Mouse (Mus musculus) lung, adult 2 months (tissue): ENCODE results near the gene Apex1.

Experiments used
- CTCF ChIP-seq: fragments of 200-500 bp; IDR thresholded peaks from 2 replicates; pipeline ENCODE4 v1.5.1; 2011; ENCODE audit warnings: mild to moderate bottlenecking, low read length, control low read depth; ENCODE audit not compliant: insufficient read depth
- POLR2A ChIP-seq: fragments of 200-500 bp; IDR thresholded peaks from 2 replicates; pipeline ENCODE4 v1.6.1; 2011; ENCODE audit warnings: low read depth, mild to moderate bottlenecking, control low read depth, low read length, borderline replicate concordance; ENCODE audit errors: extremely low read depth

DNA sequence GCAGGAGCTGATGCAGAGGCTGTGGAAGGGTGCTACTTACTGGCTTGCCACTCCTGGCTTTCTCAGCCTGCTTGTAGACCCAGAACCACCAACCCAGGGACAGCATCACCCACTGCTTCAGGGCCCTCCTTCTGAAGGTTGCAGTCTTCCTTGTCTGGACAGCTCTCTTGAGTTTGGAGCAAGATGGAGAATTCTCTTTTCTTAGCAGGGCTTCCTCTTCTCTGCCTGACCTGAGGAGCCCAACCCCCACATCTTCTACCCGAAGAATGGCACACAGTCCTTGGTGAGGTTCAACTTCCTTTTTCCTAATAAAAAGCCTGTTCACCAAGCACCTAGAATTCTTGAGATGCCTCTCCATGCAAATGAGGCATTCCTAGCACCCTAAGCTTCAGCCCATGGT is 46.1 kb downstream of the Apex1 start:
- TF ChIP-seq CTCF: no peak
- TF ChIP-seq POLR2A: no peak
